Mouse (Mus musculus) urinary bladder, postnatal 25 days (tissue): ENCODE data around the gene Tnfaip8l3.

ENCODE experiments used
- DNase-seq: peaks from one replicate; pipeline ENCODE4 v3.0.0; 2022; ENCODE audit warnings: low spot score

The Tnfaip8l3 gene

GRCm38 (mm10) chr9:53990921-53991320 lies 77.3 kb downstream of the Tnfaip8l3 start:
- peak; percentile 35 for DNase-seq

GRCm38 (mm10) chr9:53986972-53987371 lies 81.2 kb downstream of the Tnfaip8l3 start:
- no peak for DNase-seq

- no peak for DNase-seq
Measured at GRCm38 (mm10) chr9:53984868-53985267, 83.3 kb downstream of the Tnfaip8l3 start.

- DNase-seq, result no peak
Measured at GRCm38 (mm10) chr9:53975122-53975518, 93.1 kb downstream of the Tnfaip8l3 start, which contains the start of gene Elmod1. Gene Elmod1, minus strand, starts transcription at chr9:53975301.

- no peak for DNase-seq
Measured at GRCm38 (mm10) chr9:53974328-53975121, 93.7 kb downstream of the Tnfaip8l3 start.

GRCm38 (mm10) chr9:53973929-53974327 lies 94.3 kb downstream of the Tnfaip8l3 start:
- DNase-seq, result no peak
